Mouse (Mus musculus) myocyte (in vitro differentiated cells): ENCODE data around the gene Pex26. TPM values are rescaled to one million over a fixed set of nuclear protein-coding genes. Genes with fewer than 3 reads are reported as not detected.

Experiments
- H3K27me3 ChIP-seq: one replicate; pipeline ENCODE4 v1.6.1; 2011; ENCODE audit not compliant: control insufficient read depth, insufficient read depth, insufficient read length
- H3K36me3 ChIP-seq: one replicate; pipeline ENCODE4 v1.6.1; 2011; ENCODE audit not compliant: control insufficient read depth, insufficient read depth
- H3K4me2 ChIP-seq: one replicate; pipeline ENCODE4 v1.6.1; 2011; ENCODE audit warnings: low read depth, control low read depth
- H3K4me3 ChIP-seq: one replicate; pipeline ENCODE4 v1.5.1; 2011; ENCODE audit warnings: mild to moderate bottlenecking, control low read depth, moderate library complexity
- H3K79me2 ChIP-seq: one replicate; pipeline ENCODE4 v1.6.1; 2011; ENCODE audit not compliant: control insufficient read depth, insufficient read depth
- H3ac ChIP-seq: one replicate; pipeline ENCODE4 v1.6.1; 2011; ENCODE audit not compliant: control insufficient read depth, insufficient read length
- CEBPB ChIP-seq: IDR thresholded peaks from 2 replicates; pipeline ENCODE4 v1.6.1; 2011; ENCODE audit warnings: mild to moderate bottlenecking, moderate library complexity; ENCODE audit not compliant: poor library complexity, insufficient read depth, severe bottlenecking
- E2F4 ChIP-seq: IDR thresholded peaks from one replicate; pipeline ENCODE4 v1.6.1; 2011; ENCODE audit warnings: mild to moderate bottlenecking, control low read depth, moderate library complexity; ENCODE audit not compliant: insufficient read depth
- MAX ChIP-seq: IDR thresholded peaks from one replicate; pipeline ENCODE4 v1.6.1; 2011; ENCODE audit warnings: low read depth, mild to moderate bottlenecking, control low read depth
- MYOD1 ChIP-seq, 3 experiments: IDR thresholded peaks; one replicate each; pipeline ENCODE4 v1.6.1; 2011; ENCODE audit warnings: control low read depth in 2 of 3, low read depth in 2 of 3, mild to moderate bottlenecking in 2 of 3, moderate library complexity in 1 of 3; ENCODE audit not compliant: insufficient read length in 2 of 3, control insufficient read depth in 1 of 3
- MYOG ChIP-seq, 3 experiments: IDR thresholded peaks; one replicate each; pipeline ENCODE4 v1.6.1; 2011; ENCODE audit warnings: control low read depth in 2 of 3, low read depth in 2 of 3, mild to moderate bottlenecking in 2 of 3; ENCODE audit not compliant: insufficient read length in 2 of 3, control insufficient read depth in 1 of 3, insufficient read depth in 1 of 3
- POLR2A ChIP-seq: IDR thresholded peaks from one replicate; pipeline ENCODE4 v1.6.1; 2011; ENCODE audit warnings: low read depth, mild to moderate bottlenecking, control low read depth, moderate library complexity; ENCODE audit not compliant: insufficient read length
- POLR2AphosphoS2 ChIP-seq: IDR thresholded peaks from one replicate; pipeline ENCODE4 v1.6.1; 2011; ENCODE audit warnings: low read depth, control low read depth; ENCODE audit not compliant: insufficient read length
- REST ChIP-seq: IDR thresholded peaks from one replicate; pipeline ENCODE4 v1.6.1; 2011; ENCODE audit warnings: mild to moderate bottlenecking, control low read depth, moderate library complexity; ENCODE audit not compliant: insufficient read depth, insufficient read length
- SRF ChIP-seq: IDR thresholded peaks from one replicate; pipeline ENCODE4 v1.6.1; 2011; ENCODE audit warnings: low read depth; ENCODE audit not compliant: control insufficient read depth, insufficient read length
- TCF12 ChIP-seq: IDR thresholded peaks from one replicate; pipeline ENCODE4 v1.6.1; 2011; ENCODE audit warnings: mild to moderate bottlenecking, control low read depth; ENCODE audit not compliant: poor library complexity, insufficient read depth, severe bottlenecking
- TCF3 ChIP-seq: IDR thresholded peaks from one replicate; pipeline ENCODE4 v1.6.1; 2011; ENCODE audit warnings: low read depth, control low read depth; ENCODE audit not compliant: insufficient read length
- USF1 ChIP-seq: IDR thresholded peaks from one replicate; pipeline ENCODE4 v1.6.1; 2011; ENCODE audit warnings: low read depth, mild to moderate bottlenecking, control low read depth, moderate library complexity
- polyA plus RNA-seq: library from polyadenylated mRNA; unstranded; fragments of >200 nt; fragmentation: generic; extraction: Trizol; gene quantifications from one replicate; pipeline ENCODE4 v1.2.1, GENCODE M21; 2012; ENCODE audit warnings: missing spikeins

The Pex26 gene
- polyA plus RNA-seq, 1 experiment = 2.0 TPM

DNA sequence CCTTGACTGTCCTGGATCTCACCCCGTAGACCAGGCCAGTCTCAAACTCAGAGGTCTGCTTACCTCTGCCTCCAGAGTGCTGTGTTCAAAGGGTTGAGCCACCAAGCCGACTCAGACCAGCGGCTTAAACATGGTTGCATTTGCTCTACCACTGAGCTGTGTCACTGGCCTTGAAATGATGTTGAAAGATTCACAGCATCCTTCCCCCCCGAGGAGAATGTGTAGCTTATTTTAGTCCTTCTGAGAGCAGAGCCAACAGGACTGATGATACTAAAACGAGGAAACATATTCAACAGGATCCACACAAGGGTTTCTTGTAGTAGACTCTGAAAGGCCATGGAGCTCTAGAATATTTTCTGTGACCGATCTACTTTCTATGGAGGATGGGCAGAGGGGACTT lies 32.4 kb downstream of the Pex26 start:
- H3K4me2 ChIP-seq = no peak overlapping the region
- H3K79me2 ChIP-seq = no peaks in the 10 kb centered on the region
- no peaks in the 10 kb centered on the region for H3K36me3 ChIP-seq
- TF ChIP-seq MAX = no peak
- no peak for TF ChIP-seq REST
- no peak for TF ChIP-seq POLR2AphosphoS2
- no peak for TF ChIP-seq MYOG (IDR thresholded peaks at IDR 0.05; ENCODE audit: control insufficient read depth in 1 of 3, insufficient read depth in 1 of 3, insufficient read length in 2 of 3, low read depth in 2 of 3)
- no peak overlapping the region for H3K4me3 ChIP-seq
- peaks cover 19% of the 10 kb centered on the region for H3K27me3 ChIP-seq
- H3ac ChIP-seq = no peak overlapping the region

- Histone ChIP-seq H3K36me3 (no peaks in the 10 kb centered on the region), H3K27me3 (peaks cover 20% of the 10 kb centered on the region), H3ac (no peak overlapping the region), H3K79me2 (no peaks in the 10 kb centered on the region), H3K4me2 (no peak overlapping the region), H3K4me3 (no peak overlapping the region)
- TF ChIP-seq REST = no peak
- TF ChIP-seq CEBPB = no peak
- TF ChIP-seq MYOG (IDR thresholded peaks at IDR 0.05; ENCODE audit: control insufficient read depth in 1 of 3, insufficient read depth in 1 of 3, insufficient read length in 2 of 3, low read depth in 2 of 3) = no peak
- TF ChIP-seq MAX = no peak
- TF ChIP-seq POLR2A = no peak
- TF ChIP-seq MYOD1 (IDR thresholded peaks at IDR 0.05; ENCODE audit: control insufficient read depth in 1 of 3, insufficient read length in 2 of 3, low read depth in 2 of 3) = no peak
- no peak for TF ChIP-seq POLR2AphosphoS2
- TF ChIP-seq TCF3 = no peak
These were observed 33.3 kb downstream of the Pex26 start for GRCm38 (mm10) chr6:121216589-121217255.

- Histone ChIP-seq H3K27me3 (peaks cover 15% of the 10 kb centered on the region), H3K4me3 (no peak overlapping the region), H3K4me2 (no peak overlapping the region), H3ac (no peak overlapping the region), H3K79me2 (no peaks in the 10 kb centered on the region), H3K36me3 (no peaks in the 10 kb centered on the region)
- no peak for TF ChIP-seq TCF3
- TF ChIP-seq CEBPB = no peak
- no peak for TF ChIP-seq USF1
- TF ChIP-seq MYOG (IDR thresholded peaks at IDR 0.05; ENCODE audit: control insufficient read depth in 1 of 3, insufficient read depth in 1 of 3, insufficient read length in 2 of 3, low read depth in 2 of 3) = no peak
- TF ChIP-seq MYOD1 (IDR thresholded peaks at IDR 0.05; ENCODE audit: control insufficient read depth in 1 of 3, insufficient read length in 2 of 3, low read depth in 2 of 3) = no peak
- no peak for TF ChIP-seq E2F4
- TF ChIP-seq POLR2AphosphoS2 = no peak
- no peak for TF ChIP-seq REST
- no peak for TF ChIP-seq TCF12
- TF ChIP-seq POLR2A = no peak
- TF ChIP-seq MAX = no peak
- TF ChIP-seq SRF = no peak
These were observed 34.5 kb downstream of the Pex26 start for GRCm38 (mm10) chr6:121218002-121218401.

DNA sequence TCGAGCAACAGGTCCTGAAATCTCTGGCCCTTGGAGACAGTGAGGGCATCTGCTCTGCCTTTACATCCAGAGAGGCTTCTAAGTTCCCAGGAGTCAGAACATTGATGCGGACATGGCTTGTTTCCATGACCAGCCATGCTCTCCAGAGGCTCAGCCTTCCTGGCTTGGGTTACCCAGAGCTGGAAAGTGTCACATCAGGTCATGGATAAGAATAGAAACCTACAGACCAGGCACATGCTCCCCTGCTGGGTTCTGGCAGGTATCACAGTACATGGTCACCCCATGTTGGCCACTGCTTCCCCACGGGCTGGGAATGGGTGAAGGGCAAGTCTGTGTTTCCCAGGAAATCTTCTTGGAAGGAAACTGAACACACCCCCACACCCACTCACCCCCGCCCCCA lies 35.9 kb downstream of the Pex26 start:
- Histone ChIP-seq H3K4me2 (no peak overlapping the region), H3K27me3 (peaks cover 15% of the 10 kb centered on the region), H3ac (no peak overlapping the region), H3K36me3 (no peaks in the 10 kb centered on the region), H3K4me3 (no peak overlapping the region), H3K79me2 (no peaks in the 10 kb centered on the region)
- TF ChIP-seq POLR2A (no peak), MYOD1 (IDR thresholded peaks at IDR 0.05; ENCODE audit: control insufficient read depth in 1 of 3, insufficient read length in 2 of 3, low read depth in 2 of 3) (no peak), MYOG (IDR thresholded peaks at IDR 0.05; ENCODE audit: control insufficient read depth in 1 of 3, insufficient read depth in 1 of 3, insufficient read length in 2 of 3, low read depth in 2 of 3) (no peak), SRF (no peak), CEBPB (no peak), TCF3 (no peak), POLR2AphosphoS2 (no peak), MAX (no peak), TCF12 (no peak), USF1 (no peak), REST (no peak), E2F4 (no peak)

DNA sequence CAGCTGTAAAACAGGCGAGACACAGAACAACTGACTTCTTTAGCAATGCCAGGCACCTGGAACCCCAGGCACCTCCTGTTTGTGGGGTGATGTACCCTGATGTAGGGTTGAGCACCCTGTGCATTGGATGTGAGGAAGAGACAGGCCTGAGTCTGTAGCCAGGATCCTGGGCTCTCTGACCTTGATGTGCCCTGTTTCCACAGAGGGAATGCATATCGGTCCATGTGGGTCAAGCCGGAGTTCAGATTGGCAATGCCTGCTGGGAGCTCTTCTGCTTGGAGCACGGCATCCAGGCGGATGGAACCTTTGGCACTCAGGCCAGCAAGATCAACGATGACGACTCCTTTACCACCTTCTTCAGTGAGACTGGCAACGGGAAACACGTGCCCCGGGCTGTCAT lies 36.7 kb downstream of the Pex26 start:
- Histone ChIP-seq H3K36me3 (no peaks in the 10 kb centered on the region), H3K27me3 (peaks cover 15% of the 10 kb centered on the region), H3K79me2 (no peaks in the 10 kb centered on the region), H3ac (no peak overlapping the region), H3K4me3 (no peak overlapping the region), H3K4me2 (no peak overlapping the region)
- TF ChIP-seq POLR2AphosphoS2 = no peak
- TF ChIP-seq POLR2A = no peak
- no peak for TF ChIP-seq MAX
- no peak for TF ChIP-seq MYOG (IDR thresholded peaks at IDR 0.05; ENCODE audit: control insufficient read depth in 1 of 3, insufficient read depth in 1 of 3, insufficient read length in 2 of 3, low read depth in 2 of 3)
